Mouse (Mus musculus) left cerebral cortex, adult 9 months (tissue): ENCODE data around the gene Olfr1408.

Experiments
- DNase-seq, 2 experiments: peaks; one replicate each; pipeline ENCODE4 v3.0.0; 2022; ENCODE audit warnings: low spot score in 2 of 2

Gene Olfr1408

GRCm38 (mm10) chr1:173137274-173137673 is at the start of gene Olfr1408:
Olfr1408 (minus strand) TSS chr1:173137374.
- no peak for DNase-seq

GRCm38 (mm10) chr1:173174154-173174842 is 37.1 kb upstream of the Olfr1408 start:
- DNase-seq: no peak
